Mouse (Mus musculus) embryonic facial prominence, embryonic 11.5 days (tissue): Measurements from ENCODE around the gene Prkca. TPM values are rescaled to one million over a fixed set of nuclear protein-coding genes. Genes with fewer than 3 reads are reported as not detected.

Experiments used
- ATAC-seq: fragments of 200-750 bp; cut with Nextera tagmentation; replicated peaks from 2 replicates; pipeline ENCODE4 v1.8.0; 2017; ENCODE audit warnings: low read depth; ENCODE audit not compliant: insufficient number of reproducible peaks, low FRiP score, low TSS enrichment
- DNase-seq: peaks from one replicate; pipeline ENCODE4 v3.0.0-alpha.2; 2015; ENCODE audit warnings: low spot score
- H3K27ac ChIP-seq: fragments of 300-500 bp; sonication (generic); replicated peaks from 2 replicates; pipeline ENCODE4 v1.5.1; 2014; ENCODE audit warnings: mild to moderate bottlenecking, low read depth, low read length, control low read depth
- H3K27me3 ChIP-seq: fragments of 300-500 bp; sonication (generic); 2 replicates; pipeline ENCODE4 v1.6.1; 2014; ENCODE audit warnings: mild to moderate bottlenecking, low read length, moderate library complexity, mixed read lengths; ENCODE audit not compliant: control insufficient read depth, insufficient read depth
- H3K36me3 ChIP-seq: fragments of 300-500 bp; sonication (generic); replicated peaks from 2 replicates; pipeline ENCODE4 v1.6.1; 2014; ENCODE audit warnings: low read depth, mild to moderate bottlenecking, low read length, moderate library complexity, mixed read lengths; ENCODE audit not compliant: control insufficient read depth, insufficient read depth
- H3K4me1 ChIP-seq: fragments of 300-500 bp; sonication (generic); 2 replicates; pipeline ENCODE4 v1.6.1; 2014; ENCODE audit warnings: low read length, mixed read lengths; ENCODE audit not compliant: control insufficient read depth, insufficient read depth
- H3K4me2 ChIP-seq: fragments of 300-500 bp; sonication (generic); 2 replicates; pipeline ENCODE4 v1.6.1; 2014; ENCODE audit warnings: low read depth, mild to moderate bottlenecking, control low read depth, low read length, moderate library complexity
- H3K4me3 ChIP-seq: fragments of 300-500 bp; sonication (generic); 2 replicates; pipeline ENCODE4 v1.5.1; 2014; ENCODE audit warnings: low read depth, low read length, control low read depth
- H3K9ac ChIP-seq: fragments of 300-500 bp; sonication (generic); replicated peaks from 2 replicates; pipeline ENCODE4 v1.6.1; 2014; ENCODE audit warnings: mild to moderate bottlenecking, control low read depth, low read length
- H3K9me3 ChIP-seq: fragments of 300-500 bp; sonication (generic); replicated peaks from 2 replicates; pipeline ENCODE4 v1.6.1; 2016; ENCODE audit warnings: mild to moderate bottlenecking, low read length, inconsistent platforms, mixed read lengths; ENCODE audit not compliant: control insufficient read depth
- WGBS: fragments of 180-500 bp; shearing (Covaris S2); extraction: QIAGEN DNeasy Blood & Tissue Kit; methylation state at CpG from one replicate; pipeline ENCODE4 v1.1.7; 2014; 5-methylcytosine and 5-hydroxymethylcytosine counted together
- microRNA-seq: library from miRNA; unstranded; fragments of <30 nt; microRNA quantifications from one replicate; pipeline ENCODE4, GENCODE M21; 2016; ENCODE audit warnings: borderline number of aligned reads
- polyA plus RNA-seq: library from polyadenylated mRNA; unstranded; fragments of >200 nt; fragmentation: Nextera tagmentation; extraction: Ambion mirVana; gene quantifications from 2 replicates; pipeline ENCODE4 v1.2.1, GENCODE M21; 2014

Prkca gene
- polyA plus RNA-seq, 1 experiment from 2014 or later: 7.4 TPM

DNA sequence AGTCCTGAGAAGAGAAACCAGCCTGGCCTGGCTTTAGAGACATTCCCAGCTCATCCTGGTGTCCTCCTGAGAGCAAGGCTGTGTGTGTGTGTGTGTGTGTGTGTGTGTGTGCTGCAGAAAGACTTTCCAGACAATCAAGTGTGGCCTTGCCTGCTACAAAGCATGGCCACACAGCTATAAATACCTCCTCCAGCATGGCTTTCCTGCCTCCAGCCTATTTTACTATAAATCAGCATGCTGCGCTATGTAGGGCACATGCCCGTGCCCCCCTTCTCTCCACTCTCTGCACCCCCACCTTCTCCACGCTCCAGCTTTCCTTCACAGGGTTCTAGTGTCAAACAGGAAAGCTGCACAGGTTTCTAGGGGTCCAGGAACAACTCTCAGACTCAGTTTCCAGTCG is 448.1 kb downstream of the Prkca start:
- Histone ChIP-seq H3K9ac (no peak overlapping the region), H3K36me3 (no peaks in the 10 kb centered on the region), H3K4me2 (no peak overlapping the region), H3K27me3 (no peaks in the 10 kb centered on the region), H3K27ac (no peak overlapping the region), H3K9me3 (no peaks in the 10 kb centered on the region), H3K4me1 (no peaks in the 10 kb centered on the region), H3K4me3 (no peak overlapping the region)
- 77% methylated on average over 4 of the region's 4 CpGs for WGBS
- DNase-seq (no peak), ATAC-seq (no peak)

GRCm38 (mm10) chr11:107891377-107891776 is 452.4 kb downstream of the Prkca start:
- Histone ChIP-seq H3K36me3 (no peaks in the 10 kb centered on the region), H3K4me2 (no peak overlapping the region), H3K9ac (no peak overlapping the region), H3K27ac (no peak overlapping the region), H3K27me3 (no peaks in the 10 kb centered on the region), H3K9me3 (no peaks in the 10 kb centered on the region), H3K4me1 (no peaks in the 10 kb centered on the region), H3K4me3 (no peak overlapping the region)
- WGBS: 80% methylated on average over 3 of the region's 3 CpGs
- ATAC-seq (no peak), DNase-seq (no peak)

DNA sequence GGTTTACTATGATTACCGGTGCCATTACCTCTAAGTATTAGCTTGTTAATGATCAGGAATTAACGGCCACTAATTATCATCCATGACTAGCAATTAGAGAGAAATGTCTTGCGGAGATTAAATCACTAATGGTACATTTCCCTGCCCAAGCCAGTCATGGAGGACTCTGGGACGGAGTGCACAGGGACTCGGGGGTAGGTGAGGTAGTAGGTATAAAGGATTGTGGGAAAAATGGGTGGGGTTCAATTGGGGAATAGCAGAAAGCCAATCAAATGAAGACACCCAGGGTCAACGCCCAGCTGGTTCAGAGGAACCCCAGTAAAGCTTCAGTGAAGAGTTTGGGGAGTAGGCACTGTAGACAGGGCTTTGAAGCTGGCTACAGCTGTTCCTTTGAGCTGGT is 456.4 kb downstream of the Prkca start:
- no peaks in the 10 kb centered on the region for H3K36me3 ChIP-seq
- no peak for DNase-seq
- no peak overlapping the region for H3K4me3 ChIP-seq
- no peak overlapping the region for H3K9ac ChIP-seq
- H3K27me3 ChIP-seq: no peaks in the 10 kb centered on the region
- no peak overlapping the region for H3K4me2 ChIP-seq
- no peak for ATAC-seq
- no peaks in the 10 kb centered on the region for H3K4me1 ChIP-seq
- H3K27ac ChIP-seq: no peak overlapping the region
- H3K9me3 ChIP-seq: no peaks in the 10 kb centered on the region
- 84% methylated on average over 6 of the region's 6 CpGs for WGBS

Small RNA genes within 50 kb of the gene (microRNA-seq; reads per million reads assigned to microRNA genes)
- not detected for gene Mir7223

Other genes with a start within 250 kb of the Prkca start
- 0.17 TPM in 1 of 2 replicates, not detected in the other for gene Apoh, start 574 bp downstream of the Prkca start, polyA plus RNA-seq
- gene Cep112, start 81.3 kb upstream of the Prkca start, polyA plus RNA-seq: 8.5 and 12.2 TPM in 2 replicates